Comparison of ENCODE assay signal across 25 mouse cellular contexts in the genomic region with DNA sequence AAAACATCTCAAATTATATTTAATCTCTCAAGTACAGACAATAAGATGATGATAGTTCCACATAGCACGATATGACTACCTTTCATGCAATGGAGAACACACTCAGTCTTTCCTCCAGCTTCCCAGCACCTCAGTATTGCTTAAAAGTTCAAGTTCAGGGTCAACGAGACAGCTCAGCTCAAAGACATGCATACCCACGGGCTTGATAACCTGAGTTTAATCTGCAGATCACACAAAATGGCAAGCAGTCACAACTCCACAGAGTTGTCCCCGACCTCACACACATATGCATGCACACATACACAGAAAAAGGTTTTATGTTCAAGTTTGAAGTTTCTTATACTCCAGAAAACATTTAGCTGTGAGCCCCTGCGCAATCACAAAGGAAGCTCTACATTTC. TPM values are rescaled to one million over a fixed set of nuclear protein-coding genes. Genes with fewer than 3 reads are reported as not detected.
DNase-seq lines count a peak whose midpoint lies in the region; TF ChIP-seq lines count a peak whose summit lies in the region.
"Had no signal": no experiment of that assay in that cellular context is flagged by ENCODE, and none has a peak within 500 bp of the region (broad histone marks: within the 10 kb centered on the region; RNA-seq: fewer than 3 reads in every experiment).

No protein-coding gene starts in this region.

- TF ChIP-seq CTCF in spleen, adult 2 months (IDR thresholded peaks at IDR 0.05; ENCODE audit: extremely low read depth, insufficient read depth, insufficient read length, insufficient replicate concordance) = no peak

- no peak overlapping the region for H3K4me3 ChIP-seq in spleen, adult 2 months (ENCODE audit: extremely low read depth, insufficient read depth, insufficient read length)
- H3K4me3 ChIP-seq: embryonic facial prominence, embryonic 10.5 days; embryonic facial prominence, embryonic 12.5 days; forebrain, embryonic 13.5 days; forebrain, embryonic 15.5 days had no signal

- H3K4me1 ChIP-seq in spleen, adult 2 months (ENCODE audit: control insufficient read depth, insufficient read depth, insufficient read length) = no peaks in the 10 kb centered on the region
- H3K4me1 ChIP-seq: embryonic facial prominence, embryonic 12.5 days had no signal

- no peaks in the 10 kb centered on the region for H3K27me3 ChIP-seq in spleen, adult 2 months (ENCODE audit: control insufficient read depth, insufficient read depth, low read length)
- H3K27me3 ChIP-seq: CH12.LX; embryonic facial prominence, embryonic 12.5 days; forebrain, embryonic 13.5 days; forebrain, embryonic 15.5 days; Patski had no signal

- no peak for TF ChIP-seq POLR2A in spleen, adult 2 months (IDR thresholded peaks at IDR 0.05; ENCODE audit: low read depth, low read length)

- DNase-seq in adrenal gland, adult (ENCODE audit: inconsistent age in 2 of 2, low spot score in 1 of 2) = peak; percentile 33 to 79
- no peak for DNase-seq in adrenal gland, postnatal 25 days
- DNase-seq in adrenal gland, adult 8-10 months = peak; percentile 29
- no peak for DNase-seq in adrenal gland, postnatal 14 days
- peak; percentile 83 for DNase-seq in heart, adult 11 months
- no peak for DNase-seq in heart, adult 8-10 months (ENCODE audit: low spot score)
- DNase-seq in spleen, adult 2 months (ENCODE audit: low read depth in 1 of 2, low spot score in 2 of 2) = no peak
- DNase-seq in spleen, postnatal 4 days (ENCODE audit: low spot score in 2 of 2) = no peak
- DNase-seq: B cell, adult 2 months; cerebellum, adult 11-12 months; cerebellum, adult 2 months; cerebellum, adult 9-10 months; cerebellum, postnatal 10 days; cerebellum, postnatal 25 days; forebrain, postnatal 0 days had no signal

- H3K27ac ChIP-seq in spleen, adult 2 months (ENCODE audit: insufficient read depth, low read length) = 0 out of 2 replicates have a peak overlapping the region, but pooled peaks have one; percentile 12
- H3K27ac ChIP-seq: embryonic facial prominence, embryonic 10.5 days; embryonic facial prominence, embryonic 12.5 days; forebrain, embryonic 13.5 days; forebrain, embryonic 15.5 days had no signal

- H3K36me3 ChIP-seq in spleen, adult 2 months (ENCODE audit: control insufficient read depth, insufficient read depth, low read length) = no peaks in the 10 kb centered on the region
- H3K36me3 ChIP-seq: forebrain, embryonic 15.5 days had no signal

- 93% methylated on average over 5 of the region's 5 CpGs for WGBS in spleen, adult 2 months

RNA-seq across cellular contexts. Expression of gene Vwa3a, which starts 18.1 kb away (rescaled TPM):
- total RNA-seq in adrenal gland, postnatal 25 days (2021) = 2.4 and 2.9 TPM in 2 replicates
- 1 to 10 TPM; 1.1 to 5.5 (median 3.3) TPM for total RNA-seq in adrenal gland, adult 8-10 months (2022)
- total RNA-seq in adrenal gland, postnatal 14 days (2021) = 3.3 and 6.9 TPM in 2 replicates
- total RNA-seq in heart, adult 8-10 months (2022) = 1 to 10 TPM; 1.7 to 4.6 (median 3.9) TPM
- polyA plus RNA-seq in spleen, adult 2 months (2012; rRNA removed) = 0.01 and 0.02 TPM in 2 replicates
- total RNA-seq: CH12.LX had no signal
- polyA plus RNA-seq: activated CD4-positive, CD25-positive, alpha-beta regulatory T cell, adult 4 months; CD4-positive, CD25-positive, alpha-beta regulatory T cell, adult 4 months; G1E had no signal

RNA-seq across cellular contexts. Expression of gene Mosmo, which starts 43.6 kb away (rescaled TPM):
- total RNA-seq in adrenal gland, postnatal 25 days (2021) = 40.1 and 40.4 TPM in 2 replicates
- total RNA-seq in adrenal gland, adult 8-10 months (2022) = 10 to 100 TPM; 43.3 to 54.1 (median 52.1) TPM
- total RNA-seq in adrenal gland, postnatal 14 days (2021) = 35.8 and 44.3 TPM in 2 replicates
- total RNA-seq in heart, adult 8-10 months (2022) = 10 to 100 TPM; 24.7 to 37.7 (median 32.3) TPM
- polyA plus RNA-seq in spleen, adult 2 months (2012; rRNA removed) = 10.2 and 17.4 TPM in 2 replicates

RNA-seq across cellular contexts. Expression of gene Pdzd9, which starts 50.9 kb away (rescaled TPM):
- not detected in 2 replicates for total RNA-seq in adrenal gland, postnatal 25 days (2021)
- total RNA-seq in adrenal gland, adult 8-10 months (2022) = not detected
- total RNA-seq in adrenal gland, postnatal 14 days (2021) = not detected in 2 replicates
- not detected for total RNA-seq in heart, adult 8-10 months (2022)
- polyA plus RNA-seq in spleen, adult 2 months (2012; rRNA removed) = not detected in 2 replicates
- total RNA-seq: adrenal gland, postnatal 36 days had no signal
- polyA plus RNA-seq: cerebellum, adult 2 months; G1E had no signal

Comparison
In these comparisons a context has a peak if more than half of its experiments do, and no peak if none do; other contexts are left out.
1. DNase-seq: peak in adrenal gland, adult (2 of 2), adrenal gland, adult 8-10 months (single experiment) and heart, adult 11 months (single experiment); none in adrenal gland, postnatal 25 days (single experiment), adrenal gland, postnatal 14 days (single experiment), heart, adult 8-10 months (single experiment), spleen, adult 2 months (0 of 2) and spleen, postnatal 4 days (0 of 2).